Mouse (Mus musculus) testis, adult 2 months (tissue): ENCODE measurements around the gene Pfn4.

Source experiments
- CTCF ChIP-seq: fragments of 200-500 bp; IDR thresholded peaks from 2 replicates; pipeline ENCODE4 v1.5.1; 2012; ENCODE audit warnings: low read depth, mild to moderate bottlenecking, inconsistent platforms, low read length, moderate library complexity; ENCODE audit not compliant: control insufficient read depth, insufficient read depth, insufficient replicate concordance
- POLR2A ChIP-seq: fragments of 200-500 bp; IDR thresholded peaks from 2 replicates; pipeline ENCODE4 v1.6.1; 2012; ENCODE audit warnings: low read depth, mild to moderate bottlenecking, inconsistent platforms, low read length, moderate library complexity; ENCODE audit not compliant: control insufficient read depth

DNA sequence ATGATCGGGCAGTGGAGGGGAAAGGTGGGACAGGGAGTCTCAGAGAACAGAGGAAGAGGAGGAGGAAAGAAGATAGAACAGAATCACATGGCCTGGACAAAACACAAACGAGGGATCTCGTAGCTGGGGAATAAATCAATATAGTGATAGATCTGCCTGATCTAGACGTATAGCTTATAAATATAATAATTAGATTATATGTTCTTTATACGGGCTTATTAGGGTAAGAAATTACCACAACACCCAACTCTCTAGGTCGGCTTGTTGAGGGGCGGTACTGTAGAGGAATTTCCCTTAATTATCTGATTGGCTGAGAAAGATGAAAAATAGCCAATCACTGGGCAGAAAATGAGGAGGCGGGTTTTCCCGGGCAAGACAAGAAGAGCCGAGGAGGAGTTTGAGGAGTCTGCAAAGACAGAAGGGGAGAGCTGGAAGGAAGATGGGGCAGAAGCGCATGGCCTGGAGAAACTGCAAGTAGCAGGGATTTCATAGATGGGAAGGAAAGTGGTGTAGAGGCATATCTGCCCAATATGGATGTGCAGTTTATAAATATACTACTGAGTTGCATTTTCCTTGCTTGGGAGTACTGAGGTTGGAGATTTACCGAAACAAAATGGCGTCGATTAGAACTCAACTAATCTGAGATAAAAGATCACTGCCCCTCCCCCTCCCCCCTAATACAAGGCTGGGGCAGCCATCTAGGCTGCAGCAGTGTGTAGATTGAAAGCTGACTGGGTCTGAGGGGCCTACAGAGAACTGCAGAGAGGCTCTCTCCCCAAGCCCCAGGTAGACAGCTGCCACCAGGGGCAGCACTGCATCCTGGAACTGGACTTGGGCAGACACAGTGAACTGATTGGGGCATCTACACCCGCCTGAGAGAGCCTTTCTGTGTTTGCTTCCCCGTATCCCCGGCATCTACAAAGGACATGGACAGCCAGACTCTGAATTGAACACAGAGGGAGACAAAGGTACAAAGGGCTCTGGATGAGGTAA, 48.8 kb upstream of the Pfn4 start:
- TF ChIP-seq CTCF = 0 out of 2 replicates have a peak, but pooled peaks have one; percentile 14
- TF ChIP-seq POLR2A = no peak
